Mouse (Mus musculus) kidney, adult 2 months (tissue): Measurements from ENCODE around the gene Wbp1l.

Experiments
- CTCF ChIP-seq: fragments of 200-500 bp; conservative IDR thresholded peaks from 2 replicates; pipeline ENCODE4 v1.5.1; 2011; ENCODE audit warnings: low read depth, mild to moderate bottlenecking, control low read depth, low read length, moderate library complexity, mixed read lengths; ENCODE audit not compliant: insufficient read depth, insufficient read length
- POLR2A ChIP-seq: fragments of 200-500 bp; IDR thresholded peaks from one replicate; pipeline ENCODE4 v1.6.1; 2011; ENCODE audit warnings: low read depth, low read length, control low read depth

DNA sequence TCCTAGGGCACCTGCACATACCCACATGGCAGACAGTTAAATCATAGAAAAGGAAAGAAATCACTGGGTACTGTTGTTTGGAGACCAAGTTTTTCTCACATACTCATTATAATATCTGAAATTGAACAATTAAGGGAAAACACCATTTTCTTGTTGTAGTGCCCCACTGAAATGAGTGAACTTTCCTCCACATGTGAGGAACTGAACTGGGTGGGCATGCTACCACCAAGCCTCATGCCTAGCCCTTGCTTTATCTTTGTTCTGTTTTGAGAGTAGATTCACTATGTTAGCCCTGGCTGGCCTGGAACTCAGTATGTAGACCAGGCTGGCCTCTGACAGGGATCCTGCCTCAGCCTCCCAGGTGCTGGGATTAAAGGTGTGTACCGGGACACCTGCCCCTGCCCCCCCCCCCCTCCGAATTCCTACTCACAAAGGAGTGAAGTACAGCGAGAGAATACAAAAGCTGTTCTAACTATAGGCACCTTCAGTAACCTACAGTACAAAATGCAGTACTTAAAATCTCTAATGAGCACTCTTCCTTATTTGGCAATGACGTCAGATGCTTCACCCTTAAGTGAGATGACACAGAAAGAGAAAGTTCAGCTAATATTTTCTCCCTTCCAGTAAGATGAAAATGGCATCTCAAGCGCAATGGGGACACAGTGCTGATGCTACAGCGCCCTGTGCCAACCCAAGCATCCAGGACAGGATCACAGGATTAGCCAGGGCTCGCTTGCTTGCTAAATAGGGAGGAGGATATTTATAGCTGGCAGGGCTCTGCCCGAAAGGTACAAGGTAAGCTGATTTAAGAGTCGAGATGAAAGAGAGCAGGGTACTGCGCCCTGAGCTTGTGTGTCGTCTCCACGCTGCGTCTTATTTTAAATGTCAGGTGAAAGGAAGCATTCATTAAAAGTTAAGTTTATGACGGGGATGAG, 36.0 kb upstream of the Wbp1l start:
- no peak for TF ChIP-seq CTCF
- no peak for TF ChIP-seq POLR2A
